Comparison of ENCODE assay signal across 15 mouse cellular contexts in genomic region chr9:109964761-109965160, GRCm38 (mm10).
"Had no signal": no experiment of that assay in that cellular context is flagged by ENCODE, and none has a peak within 500 bp of the region (broad histone marks: within the 10 kb centered on the region; RNA-seq: fewer than 3 reads in every experiment).

No protein-coding gene starts in this region.

- H3K9ac ChIP-seq: liver, postnatal 0 days; lung, embryonic 15.5 days; midbrain, embryonic 12.5 days; neural tube, embryonic 12.5 days had no signal

- H3K27me3 ChIP-seq: lung, embryonic 15.5 days; megakaryocyte, embryonic 14.5 days; midbrain, embryonic 12.5 days; neural tube, embryonic 12.5 days had no signal

- ATAC-seq: liver, postnatal 0 days; lung, postnatal 0 days had no signal

- H3K4me2 ChIP-seq: lung, embryonic 15.5 days; midbrain, embryonic 12.5 days; neural tube, embryonic 12.5 days had no signal

- H3K4me3 ChIP-seq: lung, embryonic 15.5 days; megakaryocyte, embryonic 14.5 days; midbrain, embryonic 12.5 days; neural tube, embryonic 12.5 days had no signal

- H3K4me1 ChIP-seq: lung, embryonic 15.5 days; midbrain, embryonic 12.5 days; neural tube, embryonic 12.5 days had no signal

- H3K9me3 ChIP-seq: lung, embryonic 15.5 days; megakaryocyte, embryonic 14.5 days; midbrain, embryonic 12.5 days; neural tube, embryonic 12.5 days had no signal

- H3K27ac ChIP-seq: lung, embryonic 15.5 days; macrophage; midbrain, embryonic 12.5 days; neural tube, embryonic 12.5 days had no signal

- DNase-seq: liver, postnatal 0 days; lung, adult 2 months; lung, postnatal 14 days; lung, postnatal 36 days; midbrain, embryonic 14.5 days; right cerebral cortex, postnatal 14 days; thymus, adult 18-20 months; thymus, postnatal 14 days; thymus, postnatal 36 days had no signal

- H3K36me3 ChIP-seq: lung, embryonic 15.5 days; midbrain, embryonic 12.5 days; neural tube, embryonic 12.5 days had no signal
